Mouse (Mus musculus): ENCODE data around the gene Tacr2. TPM values are rescaled to one million over a fixed set of nuclear protein-coding genes. Genes with fewer than 3 reads are reported as not detected.
A peak's percentile ranks its signal among the peaks of the same experiment; 100 is the strongest.

Gene Tacr2
- polyA plus RNA-seq, 1 experiment = not detected

DNA sequence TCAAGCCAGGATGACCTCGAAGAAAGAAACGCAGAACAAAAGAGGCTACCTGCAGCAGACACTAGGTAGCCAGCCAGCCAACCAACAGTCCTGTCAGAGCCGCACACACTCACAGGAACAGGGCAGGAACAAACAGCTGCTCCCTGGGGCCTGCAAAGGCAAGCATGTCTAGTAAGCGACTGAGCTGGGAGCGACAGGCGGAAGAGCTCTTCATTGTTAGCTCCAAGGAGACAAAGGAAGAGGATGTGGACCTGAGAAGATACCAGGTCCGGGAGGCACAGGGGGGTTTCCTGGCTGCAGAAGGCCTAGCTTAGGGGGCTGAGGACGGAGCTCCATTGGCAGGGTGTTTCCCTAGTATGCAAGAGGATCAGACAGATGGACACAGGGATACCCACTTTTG lies 35.0 kb upstream of the Tacr2 start:
- H3K36me3 ChIP-seq (ENCODE audit: control insufficient read depth, insufficient read depth, low read length) = no peaks in the 10 kb centered on the region
- 69% methylated on average over 8 of the region's 8 CpGs for WGBS
- TF ChIP-seq POLR2A (IDR thresholded peaks at IDR 0.05; ENCODE audit: low read depth, low read length) (no peak), CTCF (conservative IDR thresholded peaks at IDR 0.05; ENCODE audit: insufficient read depth, insufficient read length, low read depth, low read length) (no peak)
- H3K4me3 ChIP-seq (ENCODE audit: insufficient read depth, low read depth, low read length) = no peak overlapping the region
- no peaks in the 10 kb centered on the region for H3K27me3 ChIP-seq (replicated peaks; ENCODE audit: control insufficient read depth, insufficient read depth, low read length)
- peaks cover 21% of the 10 kb centered on the region; the same call in 1 of the 2 replicates for H3K4me1 ChIP-seq (ENCODE audit: control insufficient read depth, insufficient read depth, low read length)
- H3K27ac ChIP-seq (ENCODE audit: insufficient read depth, low read depth, low read length) = peak overlapping the region; percentile 56
- DNase-seq = peak; percentile 82

DNA sequence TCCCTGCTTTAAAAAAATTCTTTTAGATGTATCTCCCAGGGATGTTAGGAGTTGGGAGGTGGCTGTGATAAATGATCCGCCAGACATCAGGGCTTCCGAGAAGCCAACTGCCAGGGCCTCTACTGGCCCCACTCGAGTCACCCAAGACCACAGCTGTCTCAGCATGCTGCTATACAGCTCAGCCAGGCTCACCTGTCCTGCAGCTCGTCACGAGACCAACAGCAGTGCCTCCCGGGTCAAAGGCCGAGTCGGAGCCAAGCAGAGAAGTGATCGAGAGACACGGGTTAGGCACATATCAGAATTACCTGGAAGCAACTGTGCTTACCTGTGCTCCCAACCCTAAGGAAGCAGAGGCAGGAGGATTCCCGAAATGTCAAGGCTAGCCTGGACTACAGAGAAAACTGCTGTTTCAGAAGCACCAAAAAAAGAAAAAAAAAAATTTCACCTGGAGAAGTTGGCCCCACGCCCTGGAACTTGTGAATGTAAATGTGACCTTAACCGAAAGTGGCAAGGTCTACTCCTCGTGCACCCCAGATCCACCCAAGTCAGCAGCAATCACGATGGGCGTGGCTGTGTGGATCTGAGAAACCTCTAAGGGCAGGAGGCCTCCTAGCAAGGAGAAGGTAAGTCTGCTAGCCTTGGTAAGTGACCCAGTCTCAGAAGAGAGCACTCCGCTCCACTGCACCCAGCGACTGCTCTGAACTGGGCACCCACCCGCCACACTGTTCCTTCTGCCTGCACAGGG lies 34.0 kb upstream of the Tacr2 start:
- Histone ChIP-seq H3K4me1 (ENCODE audit: control insufficient read depth, insufficient read depth, low read length) (peaks cover 21% of the 10 kb centered on the region; the same call in 1 of the 2 replicates), H3K4me3 (ENCODE audit: insufficient read depth, low read depth, low read length) (no peak overlapping the region), H3K36me3 (ENCODE audit: control insufficient read depth, insufficient read depth, low read length) (no peaks in the 10 kb centered on the region), H3K27ac (ENCODE audit: insufficient read depth, low read depth, low read length) (peak overlapping the region; percentile 49), H3K27me3 (replicated peaks; ENCODE audit: control insufficient read depth, insufficient read depth, low read length) (no peaks in the 10 kb centered on the region)
- no peak for DNase-seq
- WGBS = 72% methylated on average over 19 of the region's 19 CpGs
- TF ChIP-seq POLR2A (IDR thresholded peaks at IDR 0.05; ENCODE audit: low read depth, low read length) = no peak
- TF ChIP-seq CTCF (conservative IDR thresholded peaks at IDR 0.05; ENCODE audit: insufficient read depth, insufficient read length, low read depth, low read length) = no peak

DNA sequence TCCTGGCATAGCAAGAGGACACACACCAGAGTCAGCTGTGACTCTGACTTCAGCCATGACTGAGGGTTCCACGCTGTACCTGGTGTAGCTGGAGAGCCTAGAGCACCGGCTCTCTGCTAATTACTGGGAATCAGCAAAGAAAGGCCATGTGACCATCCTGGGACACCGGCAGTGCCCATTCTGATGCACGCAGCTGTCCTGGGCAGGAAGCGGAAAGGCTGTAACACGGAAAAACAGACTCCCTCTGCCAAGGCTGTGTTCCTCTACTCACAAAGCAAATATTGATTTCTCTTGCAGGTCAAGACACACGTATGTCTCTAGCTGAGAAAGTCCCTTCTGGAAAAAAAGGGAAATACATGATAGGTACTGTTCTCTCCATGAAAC lies 33.5 kb upstream of the Tacr2 start:
- Histone ChIP-seq H3K4me1 (ENCODE audit: control insufficient read depth, insufficient read depth, low read length) (peaks cover 21% of the 10 kb centered on the region; the same call in 1 of the 2 replicates), H3K27ac (ENCODE audit: insufficient read depth, low read depth, low read length) (peak overlapping the region; percentile 49), H3K27me3 (replicated peaks; ENCODE audit: control insufficient read depth, insufficient read depth, low read length) (no peaks in the 10 kb centered on the region), H3K4me3 (ENCODE audit: insufficient read depth, low read depth, low read length) (no peak overlapping the region), H3K36me3 (ENCODE audit: control insufficient read depth, insufficient read depth, low read length) (no peaks in the 10 kb centered on the region)
- TF ChIP-seq POLR2A (IDR thresholded peaks at IDR 0.05; ENCODE audit: low read depth, low read length) (no peak), CTCF (conservative IDR thresholded peaks at IDR 0.05; ENCODE audit: insufficient read depth, insufficient read length, low read depth, low read length) (no peak)
- peak; percentile 70 for DNase-seq
- WGBS = 49% methylated on average over 7 of the region's 7 CpGs

DNA sequence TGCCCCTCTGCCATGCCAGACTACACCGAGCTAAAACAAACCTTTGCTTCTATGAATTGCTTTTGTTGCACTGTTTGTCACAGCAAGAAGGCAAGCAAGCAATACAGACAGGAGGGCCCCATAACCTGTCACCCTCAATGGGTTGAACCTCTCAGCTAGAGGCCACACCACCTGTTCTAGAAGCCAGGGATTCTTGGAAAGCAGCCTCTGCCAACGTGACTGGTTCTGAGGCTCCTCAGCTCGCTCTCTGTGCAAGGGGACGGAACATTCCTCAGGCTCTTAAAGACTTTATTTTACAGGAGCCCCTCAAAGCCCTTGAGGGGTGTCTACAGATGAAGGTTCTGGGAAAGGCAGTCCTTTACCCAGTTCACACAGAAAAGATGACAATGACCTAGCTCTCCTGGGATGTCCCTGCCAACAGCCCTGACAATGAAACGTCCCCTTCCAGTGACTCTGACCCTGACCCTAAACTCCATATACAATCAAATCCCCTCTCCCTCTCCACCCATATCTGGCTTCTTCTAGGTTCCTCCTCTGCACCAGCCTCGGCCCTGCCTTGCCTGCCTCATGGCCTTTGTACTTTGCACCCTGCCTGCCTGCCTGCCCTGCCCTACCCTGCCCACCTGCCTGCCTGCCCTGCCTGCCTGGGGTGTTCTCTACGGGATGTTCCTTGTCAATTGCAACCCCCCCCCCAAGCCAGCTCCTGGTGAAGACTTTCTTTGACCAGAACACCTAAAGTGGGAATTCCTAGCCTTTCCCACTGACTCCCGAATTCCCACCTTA lies 31.3 kb upstream of the Tacr2 start:
- H3K4me1 ChIP-seq (ENCODE audit: control insufficient read depth, insufficient read depth, low read length) = peaks cover 21% of the 10 kb centered on the region; the same call in 1 of the 2 replicates
- DNase-seq = peak; percentile 84
- H3K27ac ChIP-seq (ENCODE audit: insufficient read depth, low read depth, low read length) = no peak overlapping the region
- H3K27me3 ChIP-seq (replicated peaks; ENCODE audit: control insufficient read depth, insufficient read depth, low read length) = no peaks in the 10 kb centered on the region
- no peak overlapping the region for H3K4me3 ChIP-seq (ENCODE audit: insufficient read depth, low read depth, low read length)
- WGBS = 51% methylated on average over 8 of the region's 8 CpGs
- H3K36me3 ChIP-seq (ENCODE audit: control insufficient read depth, insufficient read depth, low read length) = no peaks in the 10 kb centered on the region
- TF ChIP-seq POLR2A (IDR thresholded peaks at IDR 0.05; ENCODE audit: low read depth, low read length) = no peak
- no peak for TF ChIP-seq CTCF (conservative IDR thresholded peaks at IDR 0.05; ENCODE audit: insufficient read depth, insufficient read length, low read depth, low read length)

DNA sequence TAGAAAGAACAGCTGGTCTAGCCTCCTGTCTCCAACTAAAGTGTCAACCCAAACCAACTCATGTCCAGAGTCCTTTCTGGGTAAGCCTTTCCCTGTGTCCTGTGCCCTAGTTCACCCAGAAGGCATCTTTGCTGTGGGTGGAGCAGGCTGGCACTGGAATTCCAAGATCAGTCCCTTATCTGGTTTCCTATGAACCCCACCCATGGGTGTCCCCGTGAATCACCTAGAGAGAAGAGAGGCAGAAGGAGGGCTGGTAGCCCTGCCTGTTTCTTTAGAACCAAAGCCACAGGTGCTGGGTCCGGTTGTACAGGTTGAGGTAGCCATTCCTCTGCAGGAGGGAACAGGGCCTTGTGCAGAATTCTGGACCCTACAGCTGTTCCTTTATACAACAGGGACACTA lies 30.6 kb upstream of the Tacr2 start:
- TF ChIP-seq CTCF (conservative IDR thresholded peaks at IDR 0.05; ENCODE audit: insufficient read depth, insufficient read length, low read depth, low read length) = no peak
- TF ChIP-seq POLR2A (IDR thresholded peaks at IDR 0.05; ENCODE audit: low read depth, low read length) = no peak
- Histone ChIP-seq H3K4me1 (ENCODE audit: control insufficient read depth, insufficient read depth, low read length) (peaks cover 18% of the 10 kb centered on the region; the same call in 1 of the 2 replicates), H3K4me3 (ENCODE audit: insufficient read depth, low read depth, low read length) (no peak overlapping the region), H3K27ac (ENCODE audit: insufficient read depth, low read depth, low read length) (no peak overlapping the region), H3K27me3 (replicated peaks; ENCODE audit: control insufficient read depth, insufficient read depth, low read length) (no peaks in the 10 kb centered on the region), H3K36me3 (ENCODE audit: control insufficient read depth, insufficient read depth, low read length) (no peaks in the 10 kb centered on the region)
- 85% methylated on average over 2 of the region's 2 CpGs for WGBS
- DNase-seq = no peak

DNA sequence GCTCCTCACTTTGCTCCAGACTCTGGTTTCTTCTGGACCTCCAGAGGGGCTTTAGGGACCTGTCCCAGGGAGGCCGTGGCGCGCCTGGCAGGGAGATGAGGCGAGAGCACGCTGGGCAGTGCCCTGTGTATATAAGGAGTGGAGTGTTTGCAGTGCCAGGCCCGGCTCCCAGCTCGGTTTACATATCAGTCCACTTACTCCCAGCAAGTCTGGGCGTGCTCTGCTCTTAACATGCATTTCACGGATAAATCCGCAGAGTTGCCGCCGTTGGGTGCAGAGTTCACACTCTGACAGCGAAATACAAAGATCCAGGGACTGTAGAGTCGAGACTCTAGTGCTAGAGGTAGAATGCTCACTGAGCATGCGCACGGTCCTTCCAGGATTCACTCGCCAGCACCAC lies 29.5 kb upstream of the Tacr2 start:
- TF ChIP-seq CTCF (conservative IDR thresholded peaks at IDR 0.05; ENCODE audit: insufficient read depth, insufficient read length, low read depth, low read length) (no peak), POLR2A (IDR thresholded peaks at IDR 0.05; ENCODE audit: low read depth, low read length) (no peak)
- 67% methylated on average over 17 of the region's 17 CpGs for WGBS
- Histone ChIP-seq H3K27ac (ENCODE audit: insufficient read depth, low read depth, low read length) (no peak overlapping the region), H3K36me3 (ENCODE audit: control insufficient read depth, insufficient read depth, low read length) (no peaks in the 10 kb centered on the region), H3K4me1 (ENCODE audit: control insufficient read depth, insufficient read depth, low read length) (peaks cover 18% of the 10 kb centered on the region; the same call in 1 of the 2 replicates), H3K27me3 (replicated peaks; ENCODE audit: control insufficient read depth, insufficient read depth, low read length) (no peaks in the 10 kb centered on the region), H3K4me3 (ENCODE audit: insufficient read depth, low read depth, low read length) (no peak overlapping the region)
- peak; percentile 38 for DNase-seq

DNA sequence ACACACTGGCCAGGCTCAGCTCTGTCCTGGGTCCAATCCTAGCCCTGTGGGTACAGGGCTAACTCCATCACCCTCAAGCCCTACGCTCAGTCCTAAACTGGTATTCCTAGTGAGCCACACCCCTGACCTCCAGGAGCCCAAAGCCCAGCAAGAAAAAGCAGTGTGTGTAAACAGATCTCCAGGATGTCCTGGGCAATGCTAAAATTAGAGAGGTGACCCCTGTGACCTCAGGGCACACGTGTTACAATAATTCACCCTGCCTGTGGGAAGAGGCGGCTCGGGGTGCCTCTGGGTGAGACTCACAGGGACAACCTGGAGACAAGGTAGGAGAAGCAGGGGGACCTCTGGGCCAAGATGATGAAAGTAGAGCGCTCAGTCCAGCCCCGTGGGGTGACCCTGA lies 28.0 kb upstream of the Tacr2 start:
- peak; percentile 79 for DNase-seq
- no peak for TF ChIP-seq POLR2A (IDR thresholded peaks at IDR 0.05; ENCODE audit: low read depth, low read length)
- no peak for TF ChIP-seq CTCF (conservative IDR thresholded peaks at IDR 0.05; ENCODE audit: insufficient read depth, insufficient read length, low read depth, low read length)
- Histone ChIP-seq H3K36me3 (ENCODE audit: control insufficient read depth, insufficient read depth, low read length) (no peaks in the 10 kb centered on the region), H3K27ac (ENCODE audit: insufficient read depth, low read depth, low read length) (no peak overlapping the region), H3K27me3 (replicated peaks; ENCODE audit: control insufficient read depth, insufficient read depth, low read length) (no peaks in the 10 kb centered on the region), H3K4me3 (ENCODE audit: insufficient read depth, low read depth, low read length) (no peak overlapping the region), H3K4me1 (ENCODE audit: control insufficient read depth, insufficient read depth, low read length) (peaks cover 16% of the 10 kb centered on the region; the same call in 1 of the 2 replicates)
- WGBS = 51% methylated on average over 6 of the region's 6 CpGs
